Mouse (Mus musculus) 3T3-L1 (cell line): ENCODE data around the gene Bcl2l15.
"Not testable (repeated sequence)": the region's sequence is repeated elsewhere in the genome, so short reads cannot be mapped to it uniquely, and the experiment has no call there.

Experiments used
- DNase-seq: peaks from one replicate; pipeline ENCODE4 v3.0.0-alpha.2; 2015; ENCODE audit warnings: low read depth, low spot score

Bcl2l15 gene

GRCm38 (mm10) chr3:103831146-103831545 is 1.3 kb upstream of the Bcl2l15 start:
- no peak for DNase-seq

- no peak for DNase-seq
Observed at GRCm38 (mm10) chr3:103834001-103834400, 1.6 kb downstream of the Bcl2l15 start.

- peak; percentile 58 for DNase-seq
Observed at GRCm38 (mm10) chr3:103835272-103835950, 3.0 kb downstream of the Bcl2l15 start.

GRCm38 (mm10) chr3:103835951-103836310 is 3.5 kb downstream of the Bcl2l15 start:
- no peak for DNase-seq

DNA sequence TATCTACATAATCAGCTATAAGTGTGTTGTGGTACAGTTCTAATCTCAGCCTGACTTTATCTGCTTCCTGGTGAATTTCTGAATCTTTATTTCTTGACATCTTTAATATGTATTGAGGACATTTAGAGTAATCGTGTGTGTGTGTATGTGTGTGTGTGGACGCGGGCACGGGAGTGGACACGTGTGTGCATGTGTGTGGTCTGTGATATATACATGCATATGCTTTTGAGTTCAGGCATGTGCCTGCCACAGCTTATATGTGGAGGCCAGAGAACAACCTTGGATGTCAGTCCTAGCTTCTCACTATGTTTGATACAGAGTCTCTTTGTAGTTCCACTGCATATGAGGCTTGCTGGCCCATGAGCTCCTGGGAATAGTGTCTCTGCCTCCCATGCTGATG is 4.1 kb downstream of the Bcl2l15 start:
- DNase-seq, result no peak

GRCm38 (mm10) chr3:103839711-103840110 is 7.3 kb downstream of the Bcl2l15 start:
- no peak for DNase-seq

GRCm38 (mm10) chr3:103840195-103840594 is 7.8 kb downstream of the Bcl2l15 start:
- not testable (repeated sequence) for DNase-seq

GRCm38 (mm10) chr3:103840946-103841345 is 8.5 kb downstream of the Bcl2l15 start:
- not testable (repeated sequence) for DNase-seq

GRCm38 (mm10) chr3:103850644-103851363 is 18.4 kb downstream of the Bcl2l15 start:
- DNase-seq, result no peak

GRCm38 (mm10) chr3:103851481-103851880 is 19.1 kb downstream of the Bcl2l15 start:
- no peak for DNase-seq

- no peak for DNase-seq
Observed at GRCm38 (mm10) chr3:103851882-103852281, 19.5 kb downstream of the Bcl2l15 start.

DNA sequence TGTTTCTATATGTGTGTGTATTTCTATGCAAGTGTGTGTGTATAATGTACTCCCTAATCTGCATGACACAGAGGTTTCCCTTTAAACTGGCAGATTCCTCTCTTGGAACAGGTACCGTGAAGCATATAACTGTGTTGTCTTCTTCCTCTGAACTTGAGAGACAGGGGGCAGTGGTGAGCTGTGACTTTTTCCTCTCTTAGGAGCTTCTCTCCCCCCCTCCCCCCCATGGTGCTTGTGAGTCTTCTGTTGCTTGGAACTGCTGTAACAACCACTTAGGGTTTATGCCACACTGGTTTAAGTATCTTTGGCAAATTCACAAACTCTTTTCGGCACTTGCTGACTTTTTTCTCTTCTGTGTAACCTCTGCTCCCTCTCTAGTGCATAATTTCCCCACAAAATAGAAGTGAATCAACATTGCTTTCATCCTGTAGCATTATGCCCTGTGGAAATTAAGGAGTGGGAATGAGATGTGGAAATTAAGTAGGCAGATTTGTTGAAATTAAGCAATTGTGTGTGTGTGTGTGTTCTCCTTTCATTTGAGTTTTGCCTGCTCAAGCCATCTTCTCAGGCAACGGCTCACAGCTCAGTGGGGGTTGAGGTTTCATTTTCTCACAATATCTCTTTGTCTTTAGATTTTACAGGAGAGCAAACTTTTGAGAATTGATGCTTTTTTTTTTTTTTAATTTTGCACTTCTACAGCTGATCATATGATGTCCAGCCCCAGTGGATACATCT is 20.3 kb downstream of the Bcl2l15 start:
- peak; percentile 73 for DNase-seq

GRCm38 (mm10) chr3:103853804-103854203 is 21.4 kb downstream of the Bcl2l15 start:
- DNase-seq, result no peak

- DNase-seq, result no peak
Observed at GRCm38 (mm10) chr3:103857036-103857805, 24.8 kb downstream of the Bcl2l15 start.

DNA sequence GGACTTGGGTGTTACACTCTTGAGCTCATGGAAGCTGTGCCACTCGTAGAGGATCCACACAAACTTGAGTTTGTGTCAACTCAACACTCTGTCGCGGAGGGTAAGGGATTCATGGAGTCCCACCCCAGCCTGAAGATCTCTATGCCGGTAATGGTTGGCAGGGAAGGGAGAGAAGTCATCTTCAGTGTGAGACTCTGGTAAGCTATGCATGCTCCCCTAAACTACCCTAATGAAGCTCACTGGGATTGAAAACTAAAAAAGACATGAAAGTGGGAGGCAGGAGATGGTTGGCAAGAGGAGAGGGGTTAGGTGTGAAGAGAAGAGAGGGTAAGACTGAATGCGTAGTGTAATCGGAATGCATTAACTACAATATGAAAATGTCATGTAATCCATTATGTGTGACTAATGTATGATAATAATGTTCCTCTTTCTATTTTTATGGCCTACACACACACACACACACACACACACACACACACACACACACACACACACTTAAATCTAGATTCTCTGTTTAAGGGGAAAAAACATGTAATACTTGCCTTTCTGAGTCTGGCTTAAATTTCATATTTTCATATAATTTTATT is 25.7 kb downstream of the Bcl2l15 start:
- no peak for DNase-seq

GRCm38 (mm10) chr3:103858881-103859801 is 26.7 kb downstream of the Bcl2l15 start, which contains the start of gene Ptpn22:
TSS of gene Ptpn22 (plus strand) at chr3:103859795.
- DNase-seq, result no peak

DNA sequence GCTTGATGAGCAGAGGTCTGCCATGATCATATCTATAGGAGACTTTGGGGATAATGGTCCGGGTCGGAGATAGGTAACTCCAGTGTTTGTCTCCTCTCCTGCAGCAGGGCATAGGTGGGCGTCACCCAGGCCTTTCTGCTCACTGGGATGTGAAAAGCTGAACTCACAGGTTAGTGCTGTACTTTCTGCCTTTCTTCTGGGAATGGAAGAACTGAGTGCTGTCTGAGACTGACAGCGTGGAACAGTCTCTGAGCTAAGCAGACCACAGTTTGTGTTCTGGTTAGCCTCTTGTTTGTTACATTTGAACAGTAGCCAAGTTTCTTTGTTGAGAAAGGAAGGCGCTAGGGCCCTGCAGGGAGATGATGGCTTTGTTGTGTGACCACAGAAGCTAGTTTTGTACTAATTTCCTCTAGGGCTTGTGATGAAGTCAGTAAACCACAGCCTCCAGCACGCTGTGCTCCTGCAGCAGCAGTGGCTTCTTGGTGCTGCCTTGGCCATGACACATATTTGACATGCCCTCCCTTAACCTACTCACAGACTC is 27.5 kb downstream of the Bcl2l15 start:
- peak; percentile 75 for DNase-seq

GRCm38 (mm10) chr3:103862721-103863220 is 30.4 kb downstream of the Bcl2l15 start:
- DNase-seq, result peak; percentile 44

DNA sequence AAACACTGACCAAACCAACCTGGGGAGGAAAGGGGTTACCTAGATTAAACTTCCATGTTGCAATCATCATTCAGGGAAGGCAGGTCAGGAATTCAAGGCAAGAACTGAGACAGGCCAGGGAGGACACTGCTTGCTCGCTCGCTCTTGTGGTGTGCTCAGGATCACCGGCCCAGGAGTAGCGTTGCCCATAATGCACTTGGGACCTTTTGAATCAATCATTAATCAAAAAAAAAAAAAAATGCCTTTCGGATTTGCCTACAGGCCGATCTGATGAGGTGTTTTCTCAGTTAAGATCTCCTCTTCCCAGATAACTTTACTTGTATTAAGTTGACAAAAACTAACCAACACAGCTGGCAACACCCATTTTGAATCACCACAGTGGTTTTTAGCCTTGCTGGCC is 31.8 kb downstream of the Bcl2l15 start:
- no peak for DNase-seq
